Mouse (Mus musculus): ENCODE results near the gene Pex10. TPM values are rescaled to one million over a fixed set of nuclear protein-coding genes. Genes with fewer than 3 reads are reported as not detected.

Gene Pex10
- polyA plus RNA-seq (2015; fragmentation: Nextera tagmentation; extraction: Ambion mirVana), result 18.3 and 19.7 TPM in 2 replicates

DNA sequence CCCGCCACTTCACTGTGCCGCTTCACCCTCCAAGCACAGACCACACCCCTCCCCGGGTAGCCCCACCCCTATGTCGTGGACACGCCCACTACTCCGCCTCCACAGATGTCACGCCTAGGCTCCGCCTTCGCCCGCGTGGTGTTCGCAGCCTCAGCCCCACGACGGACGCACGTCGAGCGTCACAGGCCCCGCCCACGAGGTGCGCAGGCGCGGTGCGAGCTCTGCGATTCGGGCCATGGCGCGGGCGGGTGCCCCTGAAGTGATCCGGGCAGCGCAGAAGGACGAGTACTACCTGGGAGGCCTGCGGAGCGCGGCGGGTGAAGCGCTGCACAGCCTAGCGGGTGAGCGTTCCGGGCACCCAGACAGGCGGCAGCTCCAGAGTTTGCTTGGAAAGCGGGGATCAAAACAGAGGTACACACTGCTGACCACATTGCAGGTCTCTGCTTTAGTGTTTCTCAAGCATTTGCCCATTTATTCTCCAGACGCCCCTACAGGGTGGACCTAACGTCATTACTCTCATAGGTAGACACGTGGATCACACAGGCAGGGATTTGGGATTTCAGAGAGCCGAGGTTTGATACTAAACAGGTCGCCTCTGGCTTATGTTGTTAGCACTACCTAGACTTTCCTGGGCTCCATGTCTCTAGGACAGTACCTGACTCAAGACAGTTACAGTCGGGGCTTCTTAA is at the start of gene Pex10:
Pex10 (plus strand) TSS at position 183 of the 689 bp plus-strand sequence.
- peak within 1 kb of the TSS; percentile 64 for H3K4me3 ChIP-seq (replicated peaks; ENCODE audit: low read depth, low read length)
- no peaks in the 10 kb centered on the region for H3K27me3 ChIP-seq (ENCODE audit: insufficient read depth, low read length)
- ATAC-seq (replicated peaks; ENCODE audit: low FRiP score, low read depth) (peak; percentile 89), DNase-seq (ENCODE audit: low spot score) (peak; percentile 97)
- no peaks in the 10 kb centered on the region for H3K9me3 ChIP-seq (replicated peaks; ENCODE audit: low read length)
- H3K9ac ChIP-seq (ENCODE audit: low read depth, low read length), result peak within 1 kb of the TSS; percentile 81
- H3K27ac ChIP-seq, result peak within 1 kb of the TSS; percentile 73
- TF ChIP-seq CTCF (IDR thresholded peaks at IDR 0.05; ENCODE audit: low read depth), result no peak
- peak within 1 kb of the TSS; percentile 90 for H3K4me2 ChIP-seq (ENCODE audit: low read length)
- peaks cover 9% of the 10 kb centered on the region for H3K4me1 ChIP-seq (replicated peaks; ENCODE audit: insufficient read depth, low read length)
- peaks cover 19% of the 10 kb centered on the region for H3K36me3 ChIP-seq (ENCODE audit: insufficient read depth, low read length)
- under 1% methylated on average over 48 of the region's 48 CpGs for WGBS

DNA sequence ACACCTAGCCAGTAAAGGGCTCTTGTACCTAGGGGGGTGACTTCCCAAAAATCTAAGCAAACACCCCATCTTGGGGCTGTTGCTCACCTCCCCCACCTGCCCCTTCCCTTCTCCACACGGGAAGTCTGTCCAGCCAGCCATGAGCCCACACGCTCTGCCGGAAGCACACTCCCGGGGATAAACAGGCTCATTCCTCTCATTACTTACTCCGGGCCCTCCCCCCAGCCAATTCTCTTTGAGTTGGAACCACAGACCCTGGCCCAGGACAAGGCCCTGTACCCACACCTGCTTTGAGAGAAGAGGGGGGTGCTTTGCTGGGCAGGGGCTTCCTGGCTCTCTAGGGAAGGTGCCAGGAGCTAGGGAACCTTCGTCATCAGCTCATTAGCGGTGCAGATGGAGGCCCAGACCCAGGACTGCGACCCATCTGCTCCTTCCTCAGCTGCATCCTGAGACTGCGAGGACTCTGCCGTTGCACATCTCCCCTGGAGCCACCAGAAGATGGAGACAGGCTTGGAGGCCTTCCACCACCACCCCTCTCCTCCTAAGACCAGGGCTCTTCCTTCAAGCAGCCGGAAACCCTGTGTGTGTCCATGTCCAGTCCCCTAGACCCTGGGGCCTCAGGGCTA is 49.5 kb upstream of the Pex10 start:
- H3K27me3 ChIP-seq (ENCODE audit: insufficient read depth, low read length), result no peaks in the 10 kb centered on the region
- no peaks in the 10 kb centered on the region for H3K9me3 ChIP-seq (replicated peaks; ENCODE audit: low read length)
- H3K4me3 ChIP-seq (replicated peaks; ENCODE audit: low read depth, low read length), result no peak overlapping the region
- no peak overlapping the region for H3K27ac ChIP-seq
- no peaks in the 10 kb centered on the region for H3K36me3 ChIP-seq (ENCODE audit: insufficient read depth, low read length)
- 62% methylated on average over 11 of the region's 11 CpGs for WGBS
- no peaks in the 10 kb centered on the region for H3K4me1 ChIP-seq (replicated peaks; ENCODE audit: insufficient read depth, low read length)
- no peak for DNase-seq (ENCODE audit: low spot score)
- no peak overlapping the region for H3K9ac ChIP-seq (ENCODE audit: low read depth, low read length)
- TF ChIP-seq CTCF (IDR thresholded peaks at IDR 0.05; ENCODE audit: low read depth), result no peak
- no peak for ATAC-seq (replicated peaks; ENCODE audit: low FRiP score, low read depth)
- no peak overlapping the region for H3K4me2 ChIP-seq (ENCODE audit: low read length)

DNA sequence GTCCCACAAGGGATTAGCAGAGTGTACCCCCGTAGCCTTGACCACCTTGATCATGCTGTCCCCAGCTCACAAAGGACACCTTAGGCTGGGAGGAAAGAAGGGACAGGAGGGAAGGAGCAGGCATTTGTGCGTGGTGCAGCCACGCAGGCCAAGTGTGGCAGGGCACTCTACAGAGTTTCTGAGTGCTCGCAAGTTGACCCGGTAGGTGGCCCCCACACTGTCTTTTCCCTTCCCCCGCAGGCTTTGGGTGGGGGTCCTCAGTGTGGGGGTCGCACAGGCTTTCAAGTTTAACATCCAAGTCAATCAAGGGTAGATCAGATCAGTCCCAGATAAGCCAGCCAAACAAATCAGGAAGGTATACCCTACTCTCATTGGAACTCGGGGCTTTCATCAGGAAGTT is 48.8 kb upstream of the Pex10 start:
- Histone ChIP-seq H3K36me3 (ENCODE audit: insufficient read depth, low read length) (no peaks in the 10 kb centered on the region), H3K4me1 (replicated peaks; ENCODE audit: insufficient read depth, low read length) (no peaks in the 10 kb centered on the region), H3K27me3 (ENCODE audit: insufficient read depth, low read length) (no peaks in the 10 kb centered on the region), H3K9ac (ENCODE audit: low read depth, low read length) (no peak overlapping the region), H3K4me3 (replicated peaks; ENCODE audit: low read depth, low read length) (no peak overlapping the region), H3K9me3 (replicated peaks; ENCODE audit: low read length) (no peaks in the 10 kb centered on the region), H3K4me2 (ENCODE audit: low read length) (no peak overlapping the region), H3K27ac (no peak overlapping the region)
- 63% methylated on average over 8 of the region's 8 CpGs for WGBS
- no peak for DNase-seq (ENCODE audit: low spot score)
- ATAC-seq (replicated peaks; ENCODE audit: low FRiP score, low read depth), result no peak
- no peak for TF ChIP-seq CTCF (IDR thresholded peaks at IDR 0.05; ENCODE audit: low read depth)

DNA sequence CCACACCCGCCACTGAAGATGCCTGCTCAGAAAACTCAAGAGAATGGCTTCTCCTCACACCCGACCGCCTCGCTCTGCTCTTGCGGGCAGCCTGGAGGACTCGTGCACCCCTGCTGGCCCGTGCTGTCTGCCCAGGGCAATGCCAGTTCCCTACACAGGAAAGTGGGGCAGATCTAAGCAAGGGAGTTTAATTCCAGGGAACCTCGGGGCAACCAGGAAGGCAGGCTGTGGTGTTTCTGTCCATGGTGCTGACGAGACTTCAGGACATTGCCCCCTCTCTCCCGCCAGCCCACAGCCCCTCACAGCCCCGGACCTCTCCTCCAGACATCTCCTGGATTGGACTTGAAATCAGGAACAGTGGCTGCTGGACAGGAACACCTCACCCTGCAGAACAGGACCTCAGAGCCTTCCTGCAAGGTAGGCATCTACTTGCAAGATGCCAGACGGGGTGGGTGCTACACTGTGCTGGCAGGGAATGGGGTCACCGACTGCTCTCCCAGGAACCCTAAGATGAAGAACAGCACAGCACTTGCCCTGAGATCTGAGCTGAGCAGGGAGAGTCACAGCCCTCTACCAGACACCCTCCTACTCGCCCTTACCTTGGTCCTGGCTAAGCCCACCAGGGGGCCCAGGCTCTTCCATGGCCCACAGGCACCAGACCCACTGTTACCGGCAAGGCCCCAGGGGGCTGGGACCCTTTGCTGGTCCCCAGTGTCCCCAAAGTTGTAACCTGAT is 48.0 kb upstream of the Pex10 start:
- no peak; the same call in 1 of the 2 replicates for TF ChIP-seq CTCF (IDR thresholded peaks at IDR 0.05; ENCODE audit: low read depth)
- WGBS, result 5% methylated on average over 15 of the region's 15 CpGs
- Histone ChIP-seq H3K4me1 (replicated peaks; ENCODE audit: insufficient read depth, low read length) (no peaks in the 10 kb centered on the region), H3K4me2 (ENCODE audit: low read length) (no peak overlapping the region), H3K4me3 (replicated peaks; ENCODE audit: low read depth, low read length) (no peak overlapping the region), H3K36me3 (ENCODE audit: insufficient read depth, low read length) (no peaks in the 10 kb centered on the region), H3K9ac (ENCODE audit: low read depth, low read length) (no peak overlapping the region), H3K27me3 (ENCODE audit: insufficient read depth, low read length) (no peaks in the 10 kb centered on the region), H3K27ac (no peak overlapping the region), H3K9me3 (replicated peaks; ENCODE audit: low read length) (no peaks in the 10 kb centered on the region)
- peak; percentile 53; the same call in 1 of the 2 replicates for ATAC-seq (replicated peaks; ENCODE audit: low FRiP score, low read depth)
- DNase-seq (ENCODE audit: low spot score), result peak; percentile 85

- Histone ChIP-seq H3K4me3 (replicated peaks; ENCODE audit: low read depth, low read length) (no peak overlapping the region), H3K4me1 (replicated peaks; ENCODE audit: insufficient read depth, low read length) (no peaks in the 10 kb centered on the region), H3K27me3 (ENCODE audit: insufficient read depth, low read length) (no peaks in the 10 kb centered on the region), H3K36me3 (ENCODE audit: insufficient read depth, low read length) (no peaks in the 10 kb centered on the region), H3K27ac (no peak overlapping the region), H3K9me3 (replicated peaks; ENCODE audit: low read length) (no peaks in the 10 kb centered on the region), H3K9ac (ENCODE audit: low read depth, low read length) (no peak overlapping the region), H3K4me2 (ENCODE audit: low read length) (no peak overlapping the region)
- peak; percentile 46 for DNase-seq (ENCODE audit: low spot score)
- no peak; the same call in 1 of the 2 replicates for ATAC-seq (replicated peaks; ENCODE audit: low FRiP score, low read depth)
- TF ChIP-seq CTCF (IDR thresholded peaks at IDR 0.05; ENCODE audit: low read depth), result no peak
- WGBS, result 2% methylated on average over 10 of the region's 10 CpGs
These were observed 47.4 kb upstream of the Pex10 start for GRCm38 (mm10) chr4:155019336-155019847.

DNA sequence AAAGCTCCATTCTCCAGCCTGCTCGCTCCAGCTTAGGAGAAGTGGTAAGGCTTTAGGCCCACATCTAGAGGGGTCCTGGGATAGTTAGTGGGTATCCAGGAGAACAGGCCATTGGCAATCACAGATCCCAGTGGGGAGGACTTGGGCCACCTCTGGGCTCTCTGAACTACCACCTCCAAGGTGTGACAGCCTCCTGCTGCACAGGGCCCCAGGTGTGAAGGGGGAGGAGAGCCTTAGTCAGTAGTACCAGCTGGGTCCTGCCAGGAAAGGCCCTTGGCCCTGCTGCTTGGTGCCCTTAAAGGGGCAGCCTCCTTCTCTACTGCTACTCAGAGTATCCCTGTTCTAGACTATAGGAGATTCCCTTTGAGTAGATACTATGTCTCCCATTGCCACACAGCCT is 46.7 kb upstream of the Pex10 start:
- Histone ChIP-seq H3K4me2 (ENCODE audit: low read length) (no peak overlapping the region), H3K27ac (no peak overlapping the region), H3K36me3 (ENCODE audit: insufficient read depth, low read length) (no peaks in the 10 kb centered on the region), H3K27me3 (ENCODE audit: insufficient read depth, low read length) (no peaks in the 10 kb centered on the region), H3K9ac (ENCODE audit: low read depth, low read length) (no peak overlapping the region), H3K9me3 (replicated peaks; ENCODE audit: low read length) (no peaks in the 10 kb centered on the region), H3K4me1 (replicated peaks; ENCODE audit: insufficient read depth, low read length) (no peaks in the 10 kb centered on the region), H3K4me3 (replicated peaks; ENCODE audit: low read depth, low read length) (no peak overlapping the region)
- no peak for DNase-seq (ENCODE audit: low spot score)
- TF ChIP-seq CTCF (IDR thresholded peaks at IDR 0.05; ENCODE audit: low read depth), result no peak
- WGBS, result 64% methylated on average over 1 of the region's 1 CpGs
- ATAC-seq (replicated peaks; ENCODE audit: low FRiP score, low read depth), result no peak

Data from kidney, postnatal 0 days (tissue).